10 mouse cellular contexts compared by ENCODE assay signal in the genomic region with DNA sequence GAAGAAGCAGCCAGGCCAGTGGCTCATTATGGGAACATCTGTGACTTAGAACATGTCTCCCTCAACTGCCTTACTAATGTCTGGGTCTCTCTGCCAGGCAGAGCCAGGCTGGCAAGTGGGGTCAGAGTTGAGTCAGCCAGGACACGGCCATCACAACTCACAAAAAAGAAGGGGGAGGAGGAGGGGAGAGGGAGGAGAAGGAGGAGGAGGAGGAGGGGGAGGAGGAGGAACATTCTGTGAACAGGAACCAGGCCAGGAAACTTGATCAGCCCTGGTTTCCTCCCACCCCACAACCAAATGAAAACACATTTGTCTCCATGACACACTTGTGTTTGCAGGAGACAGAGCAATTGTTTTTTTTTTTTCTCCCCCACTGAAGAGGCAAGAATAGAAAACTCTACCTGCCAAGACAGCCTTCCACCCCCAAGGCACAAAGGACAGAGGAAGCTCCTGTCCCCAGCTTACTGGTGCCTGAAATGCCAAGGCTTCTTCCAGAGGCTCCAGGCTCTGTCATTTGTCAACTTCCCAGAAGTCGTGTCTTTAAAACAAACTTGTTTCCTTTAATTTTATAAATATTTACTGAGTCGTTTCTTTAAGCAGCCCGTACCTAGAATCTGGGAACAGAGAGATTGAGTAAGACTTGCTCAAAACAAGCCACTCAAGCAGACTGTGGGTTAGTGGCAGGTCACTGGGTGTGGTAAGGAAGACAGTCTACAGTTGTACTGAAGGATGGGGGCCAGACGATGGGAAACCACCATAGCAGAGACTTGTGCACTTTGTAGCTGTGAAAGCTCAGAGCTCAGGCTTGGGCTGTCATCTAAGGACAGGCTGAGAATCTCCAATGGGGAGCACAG.
DNase-seq lines count a peak whose midpoint lies in the region; ATAC-seq and TF ChIP-seq lines count a peak whose summit lies in the region.
"Had no signal": no experiment of that assay in that cellular context is flagged by ENCODE, and none has a peak within 500 bp of the region (broad histone marks: within the 10 kb centered on the region; RNA-seq: fewer than 3 reads in every experiment).

No protein-coding gene starts in this region.

- no peaks in the 10 kb centered on the region for H3K4me1 ChIP-seq in hindbrain, embryonic 14.5 days (replicated peaks; ENCODE audit: control insufficient read depth, insufficient read depth, low read length)
- H3K4me1 ChIP-seq in hindbrain, embryonic 11.5 days (replicated peaks; ENCODE audit: control insufficient read depth, insufficient read depth, low read length), result no peaks in the 10 kb centered on the region
- H3K4me1 ChIP-seq in heart, embryonic 14.5 days (ENCODE audit: control insufficient read depth in 2 of 2, insufficient read depth in 2 of 2, low read length in 2 of 2), result peaks cover 0 to 2% of the 10 kb centered on the region in 2 experiments; a peak in 1 of 4 replicates
- peaks cover 18% of the 10 kb centered on the region for H3K4me1 ChIP-seq in stomach, embryonic 14.5 days (ENCODE audit: control insufficient read depth, insufficient read depth, low read length)
- no peaks in the 10 kb centered on the region for H3K4me1 ChIP-seq in midbrain, postnatal 0 days (ENCODE audit: insufficient read depth, low read length)
- H3K4me1 ChIP-seq: neural tube, embryonic 13.5 days had no signal

- no peak for TF ChIP-seq CTCF in midbrain, postnatal 0 days (IDR thresholded peaks at IDR 0.05)

- no peak overlapping the region for H3K9ac ChIP-seq in hindbrain, embryonic 14.5 days
- H3K9ac ChIP-seq in hindbrain, embryonic 11.5 days (ENCODE audit: low read depth, low read length), result no peak overlapping the region
- H3K9ac ChIP-seq in heart, embryonic 14.5 days (ENCODE audit: low read length), result no peak overlapping the region
- H3K9ac ChIP-seq in stomach, embryonic 14.5 days (replicated peaks; ENCODE audit: low read depth, low read length), result no peak overlapping the region
- H3K9ac ChIP-seq in midbrain, postnatal 0 days (replicated peaks; ENCODE audit: low read length, poor library complexity, severe bottlenecking), result no peak overlapping the region
- H3K9ac ChIP-seq: neural tube, embryonic 13.5 days had no signal

- no peaks in the 10 kb centered on the region for H3K27me3 ChIP-seq in hindbrain, embryonic 14.5 days (ENCODE audit: control insufficient read depth, insufficient read depth, low read length)
- H3K27me3 ChIP-seq in hindbrain, embryonic 11.5 days (ENCODE audit: control insufficient read depth, insufficient read depth, low read length), result no peaks in the 10 kb centered on the region
- H3K27me3 ChIP-seq in heart, embryonic 14.5 days (ENCODE audit: control insufficient read depth, insufficient read depth, low read length), result no peaks in the 10 kb centered on the region
- H3K27me3 ChIP-seq in stomach, embryonic 14.5 days (ENCODE audit: control insufficient read depth, insufficient read depth, low read length), result no peaks in the 10 kb centered on the region
- H3K27me3 ChIP-seq in midbrain, postnatal 0 days (ENCODE audit: insufficient read depth, low read length), result no peaks in the 10 kb centered on the region
- H3K27me3 ChIP-seq: neural tube, embryonic 13.5 days had no signal

- ATAC-seq in hindbrain, embryonic 14.5 days (ENCODE audit: low FRiP score), result no peak
- ATAC-seq in hindbrain, embryonic 11.5 days (ENCODE audit: low FRiP score), result no peak
- ATAC-seq in heart, embryonic 14.5 days (ENCODE audit: insufficient number of reproducible peaks, insufficient read depth, low FRiP score, low read depth), result peak; percentile 57
- ATAC-seq in stomach, embryonic 14.5 days (ENCODE audit: insufficient number of reproducible peaks, insufficient read depth, low FRiP score, low read depth), result 0 out of 2 replicates have a peak, but pooled peaks have one; percentile 53
- ATAC-seq in midbrain, postnatal 0 days (ENCODE audit: low FRiP score), result no peak
- no peak for ATAC-seq in frontal cortex, adult (ENCODE audit: low TSS enrichment)

- no peak overlapping the region for H3K4me2 ChIP-seq in hindbrain, embryonic 14.5 days (replicated peaks)
- H3K4me2 ChIP-seq in hindbrain, embryonic 11.5 days (replicated peaks; ENCODE audit: low read depth, low read length), result no peak overlapping the region
- no peak overlapping the region for H3K4me2 ChIP-seq in heart, embryonic 14.5 days (ENCODE audit: low read length)
- H3K4me2 ChIP-seq in stomach, embryonic 14.5 days (replicated peaks; ENCODE audit: low read depth, low read length), result no peak overlapping the region
- H3K4me2 ChIP-seq in midbrain, postnatal 0 days (ENCODE audit: low read depth, low read length, poor library complexity, severe bottlenecking), result no peak overlapping the region
- H3K4me2 ChIP-seq: neural tube, embryonic 13.5 days had no signal

- no peaks in the 10 kb centered on the region for H3K9me3 ChIP-seq in hindbrain, embryonic 14.5 days (ENCODE audit: control insufficient read depth, low read length)
- no peaks in the 10 kb centered on the region for H3K9me3 ChIP-seq in hindbrain, embryonic 11.5 days (ENCODE audit: control insufficient read depth, low read length)
- no peaks in the 10 kb centered on the region for H3K9me3 ChIP-seq in heart, embryonic 14.5 days (ENCODE audit: control insufficient read depth, low read length)
- no peaks in the 10 kb centered on the region for H3K9me3 ChIP-seq in stomach, embryonic 14.5 days (ENCODE audit: control insufficient read depth, low read depth, low read length)
- H3K9me3 ChIP-seq in midbrain, postnatal 0 days (ENCODE audit: low read length), result no peaks in the 10 kb centered on the region
- H3K9me3 ChIP-seq: neural tube, embryonic 13.5 days had no signal

- no peaks in the 10 kb centered on the region for H3K36me3 ChIP-seq in hindbrain, embryonic 14.5 days (replicated peaks; ENCODE audit: control insufficient read depth, insufficient read depth)
- no peaks in the 10 kb centered on the region for H3K36me3 ChIP-seq in hindbrain, embryonic 11.5 days (ENCODE audit: control insufficient read depth, insufficient read depth, low read length)
- H3K36me3 ChIP-seq in heart, embryonic 14.5 days (ENCODE audit: control insufficient read depth, insufficient read depth, low read length), result no peaks in the 10 kb centered on the region
- H3K36me3 ChIP-seq in stomach, embryonic 14.5 days (ENCODE audit: control insufficient read depth, insufficient read depth, low read length), result no peaks in the 10 kb centered on the region
- no peaks in the 10 kb centered on the region for H3K36me3 ChIP-seq in midbrain, postnatal 0 days (ENCODE audit: insufficient read depth, low read length)
- H3K36me3 ChIP-seq: neural tube, embryonic 13.5 days had no signal

- whole genome bisulfite sequencing in hindbrain, embryonic 14.5 days, result 50% methylated on average over 5 of the region's 5 CpGs
- WGBS in hindbrain, embryonic 11.5 days, result 47% methylated on average over 5 of the region's 5 CpGs
- 37% methylated on average over 5 of the region's 5 CpGs for WGBS in heart, embryonic 14.5 days
- 4% methylated on average over 5 of the region's 5 CpGs for WGBS in stomach, embryonic 14.5 days
- 63% methylated on average over 5 of the region's 5 CpGs for WGBS in midbrain, postnatal 0 days

- intact Hi-C loops in left cerebral cortex, postnatal 10 days (cut with DNase I), result no loop called here

- DNase-seq in hindbrain, embryonic 14.5 days (ENCODE audit: low spot score), result no peak
- DNase-seq in hindbrain, embryonic 11.5 days (ENCODE audit: low spot score), result no peak
- DNase-seq in kidney, postnatal 14 days, result peak; percentile 66
- DNase-seq in left cerebral cortex, postnatal 10 days (ENCODE audit: extremely low spot score in 1 of 2, low spot score in 2 of 2), result no peak
- DNase-seq in midbrain, postnatal 0 days (ENCODE audit: low spot score), result no peak

- H3K27ac ChIP-seq in hindbrain, embryonic 14.5 days, result 0 out of 2 replicates have a peak overlapping the region, but pooled peaks have one; percentile 20
- no peak overlapping the region for H3K27ac ChIP-seq in hindbrain, embryonic 11.5 days (ENCODE audit: low read depth, low read length)
- H3K27ac ChIP-seq in heart, embryonic 14.5 days (replicated peaks in 1 of 2; ENCODE audit: control insufficient read depth in 1 of 2, insufficient read depth in 1 of 2, low read depth in 2 of 2, low read length in 2 of 2), result 0 out of 4 replicates have a peak overlapping the region, but pooled peaks have one; percentile 10 to 24
- H3K27ac ChIP-seq in stomach, embryonic 14.5 days (ENCODE audit: low read length), result 0 out of 2 replicates have a peak overlapping the region, but pooled peaks have one; percentile 30
- H3K27ac ChIP-seq in midbrain, postnatal 0 days (ENCODE audit: low read depth, low read length), result no peak overlapping the region
- H3K27ac ChIP-seq: layer of hippocampus, adult 2 months; neural tube, embryonic 13.5 days had no signal

- H3K4me3 ChIP-seq in hindbrain, embryonic 14.5 days (replicated peaks; ENCODE audit: low read length), result no peak overlapping the region
- no peak overlapping the region for H3K4me3 ChIP-seq in hindbrain, embryonic 11.5 days (ENCODE audit: low read depth, low read length)
- no peak overlapping the region for H3K4me3 ChIP-seq in heart, embryonic 14.5 days (ENCODE audit: control insufficient read depth in 1 of 2, insufficient read depth in 1 of 2, low read depth in 1 of 2, low read length in 2 of 2)
- no peak overlapping the region for H3K4me3 ChIP-seq in stomach, embryonic 14.5 days (ENCODE audit: low read depth, low read length)
- H3K4me3 ChIP-seq in midbrain, postnatal 0 days (ENCODE audit: low read depth, low read length), result no peak overlapping the region
- H3K4me3 ChIP-seq: layer of hippocampus, adult 2 months; neural tube, embryonic 13.5 days had no signal

Comparison
In these comparisons a context has a peak if more than half of its experiments do, and no peak if none do; other contexts are left out.
1. H3K27ac ChIP-seq: peak in hindbrain, embryonic 14.5 days (single experiment), heart, embryonic 14.5 days (2 of 2) and stomach, embryonic 14.5 days (single experiment); none in hindbrain, embryonic 11.5 days (single experiment) and midbrain, postnatal 0 days (single experiment).
2. ATAC-seq: peak in heart, embryonic 14.5 days (single experiment) and stomach, embryonic 14.5 days (single experiment); none in hindbrain, embryonic 14.5 days (single experiment), hindbrain, embryonic 11.5 days (single experiment), midbrain, postnatal 0 days (single experiment) and frontal cortex, adult (single experiment).